8 mouse cellular contexts compared by ENCODE assay signal in the genomic region with DNA sequence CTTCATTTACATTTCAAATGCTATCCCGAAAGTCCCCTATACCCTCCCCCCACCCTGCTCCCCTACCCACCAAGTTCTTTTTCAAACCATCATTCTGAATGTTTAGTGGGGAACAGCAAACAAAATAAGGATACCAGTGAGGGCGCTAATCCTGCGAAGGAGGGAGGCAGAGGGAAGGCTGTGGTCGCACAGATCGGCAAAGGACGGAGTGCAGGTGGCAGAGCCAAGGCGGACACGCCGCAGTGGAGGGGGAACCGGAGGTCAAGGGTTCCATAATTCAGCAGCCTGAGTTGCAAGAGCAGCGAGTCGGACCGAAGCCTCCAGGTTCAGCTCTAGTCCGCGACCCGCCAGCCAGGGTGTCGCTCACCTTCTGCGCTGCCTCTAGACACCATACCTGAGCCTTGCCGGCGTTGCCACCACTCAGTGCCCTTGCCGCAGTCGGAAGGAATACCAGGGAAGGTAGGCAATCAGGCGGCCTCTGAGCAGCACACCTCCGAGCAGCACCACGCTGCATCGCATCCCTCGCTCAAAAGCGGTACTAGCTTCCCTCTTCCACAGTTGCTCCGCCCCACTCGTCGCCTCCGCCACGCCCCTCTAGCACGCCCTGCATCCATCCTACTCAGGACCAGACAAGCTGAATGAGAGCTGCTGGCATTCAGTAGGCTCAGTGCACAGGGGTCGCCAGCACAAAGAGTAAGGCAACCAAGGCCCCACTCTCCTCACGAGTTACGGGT.
DNase-seq lines count a peak whose midpoint lies in the region; ATAC-seq and TF ChIP-seq lines count a peak whose summit lies in the region.

No protein-coding gene starts in this region.

- H3K27ac ChIP-seq in ES-Bruce4 (ENCODE audit: insufficient read depth, low read length): no peak overlapping the region
- H3K27ac ChIP-seq in embryonic facial prominence, embryonic 13.5 days: no peak overlapping the region
- H3K27ac ChIP-seq in intestine, embryonic 15.5 days: no peak overlapping the region

- H3K9ac ChIP-seq in ES-Bruce4 (ENCODE audit: low read depth, poor library complexity, severe bottlenecking): no peak overlapping the region
- peak overlapping the region; percentile 51 for H3K9ac ChIP-seq in embryonic facial prominence, embryonic 13.5 days
- no peak overlapping the region for H3K9ac ChIP-seq in intestine, embryonic 15.5 days

- no peak for TF ChIP-seq CTCF in ES-Bruce4 (IDR thresholded peaks at IDR 0.05; ENCODE audit: low read depth, low read length)

- no peaks in the 10 kb centered on the region for H3K36me3 ChIP-seq in ES-Bruce4 (ENCODE audit: control insufficient read depth, insufficient read depth, low read length, poor library complexity, severe bottlenecking)
- H3K36me3 ChIP-seq in embryonic facial prominence, embryonic 13.5 days: no peaks in the 10 kb centered on the region
- H3K36me3 ChIP-seq in intestine, embryonic 15.5 days: no peaks in the 10 kb centered on the region

- TF ChIP-seq POLR2A in ES-Bruce4 (IDR thresholded peaks at IDR 0.05; ENCODE audit: insufficient read depth, low read length): no peak

- peak overlapping the region; percentile 88 for H3K4me2 ChIP-seq in embryonic facial prominence, embryonic 13.5 days
- peak overlapping the region; percentile 74 for H3K4me2 ChIP-seq in intestine, embryonic 15.5 days (replicated peaks)

- peaks cover 1% of the 10 kb centered on the region for H3K27me3 ChIP-seq in ES-Bruce4 (ENCODE audit: control insufficient read depth, insufficient read depth, low read length, poor library complexity, severe bottlenecking)
- H3K27me3 ChIP-seq in embryonic facial prominence, embryonic 13.5 days: peaks cover 18% of the 10 kb centered on the region
- H3K27me3 ChIP-seq in intestine, embryonic 15.5 days (replicated peaks): peaks cover 10% of the 10 kb centered on the region

- H3K4me3 ChIP-seq in ES-Bruce4 (ENCODE audit: low read depth, low read length): peak overlapping the region; percentile 66
- H3K4me3 ChIP-seq in embryonic facial prominence, embryonic 13.5 days: peak overlapping the region; percentile 48
- H3K4me3 ChIP-seq in intestine, embryonic 15.5 days (replicated peaks): peak overlapping the region; percentile 33

- H3K4me1 ChIP-seq in ES-Bruce4 (ENCODE audit: control insufficient read depth, insufficient read depth, low read length): no peaks in the 10 kb centered on the region
- H3K4me1 ChIP-seq in embryonic facial prominence, embryonic 13.5 days: peaks cover 7% of the 10 kb centered on the region
- H3K4me1 ChIP-seq in intestine, embryonic 15.5 days (replicated peaks): no peaks in the 10 kb centered on the region; the same call in 1 of the 2 replicates

- no peaks in the 10 kb centered on the region for H3K9me3 ChIP-seq in ES-Bruce4 (replicated peaks; ENCODE audit: control insufficient read depth, insufficient read depth, low read length, poor library complexity, severe bottlenecking)
- H3K9me3 ChIP-seq in embryonic facial prominence, embryonic 13.5 days: no peaks in the 10 kb centered on the region
- no peaks in the 10 kb centered on the region for H3K9me3 ChIP-seq in intestine, embryonic 15.5 days

- peak; percentile 79 for ATAC-seq in embryonic facial prominence, embryonic 13.5 days (ENCODE audit: insufficient number of reproducible peaks, insufficient read depth, low FRiP score, low TSS enrichment, low read depth)
- peak; percentile 69; the same call in 1 of the 2 replicates for ATAC-seq in intestine, embryonic 15.5 days

- WGBS in embryonic facial prominence, embryonic 13.5 days: 3% methylated on average over 37 of the region's 37 CpGs
- 4% methylated on average over 37 of the region's 37 CpGs for WGBS in intestine, embryonic 15.5 days

- DNase-seq in 3134 (ENCODE audit: extremely low read depth, insufficient read length, low spot score) (peak; percentile 6), liver (peak; percentile 4)
- DNase-seq in right cerebral cortex, postnatal 25 days: peak; percentile 55
- DNase-seq in gastrocnemius, adult 8-10 months (ENCODE audit: low spot score in 2 of 2): no peak
- DNase-seq in gastrocnemius, postnatal 10 days: no peak

- TF ChIP-seq EP300 in ES-Bruce4 (IDR thresholded peaks at IDR 0.05; ENCODE audit: insufficient read depth, low read depth, low read length): no peak

Comparison
In these comparisons a context has a peak if more than half of its experiments do, and no peak if none do; other contexts are left out.
1. DNase-seq: peak in 3134 (single experiment), liver (single experiment) and right cerebral cortex, postnatal 25 days (single experiment); none in gastrocnemius, adult 8-10 months (0 of 2) and gastrocnemius, postnatal 10 days (single experiment).
2. Peak in every context shown above with its lines, with median percentiles within 50 percentile points of each other: H3K4me3 ChIP-seq.